Mouse (Mus musculus): ENCODE results near the gene Crip1.

GRCm38 (mm10) chr12:113142021-113142975 is 3.8 kb upstream of the Crip1 start:
- TF ChIP-seq ETS1 (IDR thresholded peaks at IDR 0.05; ENCODE audit: low read depth, low read length): no peak
- TF ChIP-seq CTCF (IDR thresholded peaks at IDR 0.05 in 2 of 3, conservative IDR thresholded peaks at IDR 0.05 in 1 of 3; ENCODE audit: control insufficient read depth in 1 of 3, insufficient read depth in 1 of 3, low read depth in 2 of 3, low read length in 3 of 3, poor library complexity in 1 of 3, severe bottlenecking in 1 of 3): no peak
- no peak for TF ChIP-seq USF2 (IDR thresholded peaks at IDR 0.05; ENCODE audit: borderline replicate concordance in 1 of 2, insufficient read depth in 1 of 2, low read depth in 1 of 2, low read length in 2 of 2)
- TF ChIP-seq POLR2A (IDR thresholded peaks at IDR 0.05; ENCODE audit: control insufficient read depth in 1 of 2, insufficient read depth in 1 of 2, low read depth in 1 of 2, low read length in 2 of 2, poor library complexity in 1 of 2): no peak
- TF ChIP-seq MYC (IDR thresholded peaks at IDR 0.05; ENCODE audit: low read depth, low read length): no peak
- TF ChIP-seq MXI1 (IDR thresholded peaks at IDR 0.05; ENCODE audit: low read depth, low read length): no peak
- TF ChIP-seq ZNF384 (IDR thresholded peaks at IDR 0.05; ENCODE audit: low read depth, low read length): no peak
- no peak for TF ChIP-seq MAX (IDR thresholded peaks at IDR 0.05; ENCODE audit: low read length)
- no peak for TF ChIP-seq MAFK (IDR thresholded peaks at IDR 0.05; ENCODE audit: borderline replicate concordance, low read depth, low read length)
- no peak for TF ChIP-seq E2F4 (IDR thresholded peaks at IDR 0.05; ENCODE audit: borderline replicate concordance, low read depth, low read length)
- no peak for TF ChIP-seq CHD2 (IDR thresholded peaks at IDR 0.05; ENCODE audit: low read length)
- no peak for TF ChIP-seq NELFE (IDR thresholded peaks at IDR 0.05; ENCODE audit: low read depth, low read length)
